Mouse (Mus musculus) frontal cortex, adult 2 months (tissue): ENCODE data around the gene Tmem138. TPM values are rescaled to one million over a fixed set of nuclear protein-coding genes. Genes with fewer than 3 reads are reported as not detected.

Experiments
- DNase-seq, 2 experiments: peaks; one replicate each; pipeline ENCODE4 v3.0.0; 2022; ENCODE audit warnings: low spot score in 1 of 2; ENCODE audit errors: extremely low spot score in 1 of 2
- polyA plus RNA-seq: library from polyadenylated mRNA; depleted of rRNA; stranded (reverse); fragments of >200 nt; gene quantifications from 2 replicates; pipeline ENCODE4 v1.2.3, GENCODE M21; 2012; rRNA removed

Tmem138 gene
- polyA plus RNA-seq: 21.2 and 22.3 TPM in 2 replicates

- DNase-seq: peak; percentile 90 to 95
Measured at GRCm38 (mm10) chr19:10576690-10577561, at the start of gene Tmem138, which contains the start of gene Cyb561a3. Gene Tmem138, minus strand, starts transcription at chr19:10577362. Gene Cyb561a3, plus strand, starts transcription at chr19:10577172.

DNA sequence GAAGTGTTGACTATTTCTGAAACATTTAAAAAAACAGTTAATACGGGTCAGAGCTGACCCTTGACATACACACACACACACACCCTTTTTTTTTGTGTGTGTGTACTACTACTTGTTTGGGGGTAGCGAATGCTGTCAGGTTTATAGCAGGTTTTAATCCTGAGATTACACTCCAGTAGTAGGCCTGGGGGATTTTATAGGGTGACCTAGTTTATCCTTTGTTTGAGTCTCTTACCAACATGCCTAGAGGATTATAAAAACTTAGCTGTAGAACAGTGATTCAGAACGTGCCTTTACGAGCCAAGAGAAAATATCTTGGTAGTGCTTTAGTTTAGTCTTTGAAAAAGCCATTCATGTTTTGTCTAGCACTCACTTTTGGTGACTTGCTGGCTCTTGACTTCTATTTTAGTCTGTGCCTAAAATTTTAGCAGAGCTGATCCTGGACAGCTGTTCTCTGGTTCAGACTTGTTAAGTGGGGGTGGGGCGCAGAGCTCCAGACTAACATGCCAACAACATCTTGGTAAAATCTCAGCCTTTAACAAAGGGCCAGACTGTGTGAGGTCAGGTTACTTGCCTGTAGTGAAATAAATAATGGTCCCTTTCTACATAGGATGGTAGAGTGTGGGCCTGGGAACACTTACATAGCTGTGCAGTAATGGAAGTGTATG, 31.5 kb upstream of the Tmem138 start:
- no peak for DNase-seq

DNA sequence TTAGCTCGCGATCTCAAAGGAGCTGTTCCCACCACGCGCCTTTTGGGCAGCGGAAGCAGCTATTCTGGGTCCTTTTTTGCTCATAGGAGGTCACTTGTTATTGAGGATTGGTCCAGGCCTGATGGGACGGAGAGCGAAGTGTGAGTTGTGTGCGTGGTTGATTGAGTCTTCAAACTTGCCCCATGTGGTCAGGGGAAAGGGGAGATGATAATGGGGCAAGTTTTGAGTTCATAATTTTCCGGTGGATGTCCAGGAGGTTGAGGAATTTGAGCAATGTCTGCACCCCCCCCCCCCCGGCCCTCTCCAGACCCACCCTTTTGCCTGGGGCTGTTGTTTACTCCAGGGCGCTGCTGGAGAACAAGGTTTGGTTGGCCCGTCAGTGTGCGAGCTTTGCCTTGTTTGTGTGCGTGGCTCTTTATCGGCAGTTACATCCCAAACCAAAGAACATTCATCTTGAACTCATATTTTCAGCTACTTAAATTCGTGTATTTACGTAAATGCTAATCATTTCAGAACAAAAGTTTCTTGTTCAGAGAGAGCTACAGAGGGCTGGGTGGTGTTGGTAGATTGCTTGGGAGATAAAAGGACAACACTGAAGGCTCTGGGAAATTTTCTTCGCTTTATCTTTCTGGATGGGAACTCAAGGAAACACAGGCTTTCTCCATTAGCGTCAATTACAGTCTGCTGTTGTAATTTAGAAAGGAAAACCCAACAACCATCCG, 28.9 kb upstream of the Tmem138 start:
- no peak for DNase-seq

GRCm38 (mm10) chr19:10605293-10605900, 28.2 kb upstream of the Tmem138 start, which contains the start of the genes Ddb1 and Tkfc:
Gene Ddb1, plus strand, starts transcription at chr19:10605327.
Gene Tkfc, minus strand, starts transcription at chr19:10605654.
- DNase-seq: peak; percentile 97 to 99

DNA sequence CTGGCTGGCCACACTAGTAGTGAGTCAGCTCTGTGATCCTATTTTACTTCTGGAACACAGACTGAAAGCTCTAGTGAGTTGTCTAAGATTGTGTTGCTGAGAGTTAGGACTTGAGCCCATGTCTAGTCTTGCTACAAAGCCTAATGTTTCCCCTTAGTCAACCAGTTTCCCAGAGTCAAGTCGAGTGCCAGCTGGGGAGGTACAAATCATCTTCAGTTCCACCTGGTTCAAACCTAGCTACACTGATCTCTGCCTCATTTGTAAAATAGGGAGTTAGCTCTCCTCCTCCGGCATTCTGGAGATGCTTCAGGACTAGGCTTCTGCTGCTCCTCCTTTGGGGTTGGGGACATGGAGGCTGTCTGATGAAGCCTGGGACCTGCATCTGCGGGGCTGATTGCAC, 27.4 kb upstream of the Tmem138 start:
- no peak for DNase-seq

- peak in 1 of 2 experiments; percentile 11 for DNase-seq
Measured at GRCm38 (mm10) chr19:10603660-10604523, 26.7 kb upstream of the Tmem138 start.

GRCm38 (mm10) chr19:10602787-10603186, 25.6 kb upstream of the Tmem138 start:
- peak; percentile 70 to 92 for DNase-seq

DNA sequence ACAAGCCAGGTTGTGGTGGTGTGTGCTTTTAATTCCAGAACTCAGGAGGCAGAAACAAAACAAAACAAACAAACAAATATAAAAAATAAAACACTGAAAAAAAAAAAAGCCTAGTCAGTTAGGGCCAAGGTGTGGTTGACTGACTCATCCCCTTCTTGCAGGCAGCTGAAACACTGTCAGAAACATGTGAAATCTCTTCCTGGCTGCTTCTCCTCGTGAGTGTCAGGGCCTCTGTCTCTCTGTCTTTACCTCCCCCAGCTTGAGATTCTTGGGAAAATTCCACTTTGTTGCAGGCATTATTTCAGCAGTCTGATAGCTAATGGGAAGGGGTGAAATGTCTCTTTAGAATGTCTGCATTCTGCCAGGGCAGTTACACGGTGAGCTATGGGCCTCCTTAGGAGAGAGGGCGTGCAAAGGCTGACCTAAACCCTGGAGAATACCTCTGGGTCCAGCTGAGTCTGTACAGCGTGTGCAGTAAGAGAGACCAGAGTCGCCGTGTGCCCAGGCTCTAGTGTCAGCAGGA, 25.1 kb upstream of the Tmem138 start:
- peak in 1 of 2 experiments; percentile 9 for DNase-seq

DNA sequence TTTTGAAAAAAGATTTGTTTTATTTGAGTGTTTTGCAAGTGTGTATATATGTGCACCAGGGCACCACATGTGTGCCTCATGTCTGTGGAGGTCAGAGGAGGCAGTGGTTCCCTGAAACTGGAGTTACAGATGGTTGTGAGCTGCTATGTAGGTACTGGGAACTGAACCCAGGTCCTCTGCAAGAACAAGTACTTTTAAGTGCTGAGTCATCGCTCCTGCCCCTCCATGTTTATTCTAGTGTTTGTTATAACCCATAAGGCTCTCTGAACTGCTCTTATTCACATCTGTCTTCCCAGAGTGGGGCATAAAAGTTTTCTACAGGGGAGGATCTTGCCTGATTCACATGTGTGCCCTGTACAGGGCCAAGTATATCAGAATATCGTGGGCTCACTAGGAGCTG, 22.5 kb upstream of the Tmem138 start:
- DNase-seq: no peak

DNA sequence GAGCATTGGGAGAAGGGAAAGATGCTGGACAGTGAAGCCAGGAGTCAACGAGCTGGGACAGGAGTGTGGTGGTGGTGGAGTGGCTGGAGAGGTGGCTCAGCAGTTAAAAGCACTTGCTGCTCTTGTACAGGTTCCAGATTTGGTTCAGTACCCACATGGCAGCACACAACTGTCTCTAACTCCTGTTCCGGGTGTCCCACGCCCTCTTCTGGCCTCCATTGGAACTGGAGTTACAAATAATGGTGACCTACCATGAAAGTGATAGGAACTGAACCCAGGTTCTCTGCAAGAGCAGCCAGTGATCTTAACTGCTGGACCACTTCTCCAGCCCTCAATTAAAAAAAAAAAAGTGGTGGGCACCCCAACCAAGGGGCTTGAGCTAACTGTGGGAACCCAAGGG, 21.0 kb upstream of the Tmem138 start:
- peak in 1 of 2 experiments; percentile 10 for DNase-seq

GRCm38 (mm10) chr19:10591659-10592377, 14.7 kb upstream of the Tmem138 start:
- DNase-seq: no peak

GRCm38 (mm10) chr19:10590301-10590700, 13.1 kb upstream of the Tmem138 start:
- DNase-seq: no peak

DNA sequence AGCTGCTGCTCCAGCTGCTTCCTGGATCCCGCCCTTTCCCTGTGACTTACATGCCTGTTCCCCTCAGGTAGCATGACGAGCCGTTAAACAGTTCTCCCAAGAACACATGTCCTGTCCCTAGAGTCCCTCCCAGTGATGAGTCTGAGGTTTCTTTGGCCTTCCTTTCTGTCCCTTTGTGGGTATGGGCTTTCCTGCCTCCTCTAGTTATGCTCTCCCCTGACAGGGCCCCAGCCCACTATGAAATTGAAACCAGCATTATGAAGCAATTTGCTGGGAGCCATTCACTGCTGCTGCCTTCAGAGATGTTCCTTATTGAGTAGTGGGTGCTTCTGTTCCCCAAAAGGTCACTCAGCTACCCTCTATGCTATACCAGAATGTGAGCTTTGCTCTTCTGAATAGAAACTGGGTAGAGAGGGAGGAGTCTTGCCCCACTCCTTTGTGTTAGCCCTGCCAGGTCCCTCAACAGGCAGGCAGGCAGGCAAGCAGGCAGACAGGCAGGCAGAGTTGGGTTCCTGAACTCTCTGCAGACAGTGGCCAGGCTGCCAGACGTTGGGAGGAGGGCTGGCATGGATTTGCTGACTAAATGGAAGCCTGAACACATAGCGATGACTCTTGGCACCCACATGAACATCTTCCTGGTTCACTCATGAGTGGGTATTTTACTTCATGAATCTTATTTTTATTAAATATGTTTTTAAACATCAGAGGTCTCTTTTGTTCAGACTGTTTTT, 12.1 kb upstream of the Tmem138 start:
- no peak for DNase-seq

GRCm38 (mm10) chr19:10587231-10587630, 10.1 kb upstream of the Tmem138 start:
- DNase-seq: no peak

DNA sequence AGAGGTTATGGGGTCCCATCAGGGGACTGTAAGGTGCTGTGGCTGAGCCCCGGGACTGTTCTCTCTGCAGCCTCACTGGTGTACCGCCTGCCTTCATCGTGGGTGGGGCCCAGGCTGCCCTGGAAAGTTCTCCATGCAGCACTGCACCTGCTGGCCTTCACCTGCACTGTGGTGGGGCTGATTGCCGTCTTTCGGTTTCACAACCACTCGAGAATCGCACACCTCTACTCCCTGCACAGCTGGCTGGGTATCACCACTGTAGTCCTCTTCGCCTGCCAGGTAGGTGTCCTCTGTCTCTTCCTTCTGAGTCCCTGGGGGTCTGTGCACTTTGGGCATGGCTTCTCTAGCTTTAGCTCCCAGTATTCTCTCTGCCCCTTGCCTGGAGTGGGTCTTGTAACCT, 8.0 kb upstream of the Tmem138 start:
- DNase-seq: no peak

GRCm38 (mm10) chr19:10583550-10584146, 6.5 kb upstream of the Tmem138 start:
- peak in 1 of 2 experiments; percentile 10 for DNase-seq

GRCm38 (mm10) chr19:10581984-10582383, 4.8 kb upstream of the Tmem138 start:
- DNase-seq: no peak

- no peak for DNase-seq
Measured at GRCm38 (mm10) chr19:10580761-10581160, 3.6 kb upstream of the Tmem138 start.
